Mouse (Mus musculus): ENCODE data around the gene Ptpn22.

DNA sequence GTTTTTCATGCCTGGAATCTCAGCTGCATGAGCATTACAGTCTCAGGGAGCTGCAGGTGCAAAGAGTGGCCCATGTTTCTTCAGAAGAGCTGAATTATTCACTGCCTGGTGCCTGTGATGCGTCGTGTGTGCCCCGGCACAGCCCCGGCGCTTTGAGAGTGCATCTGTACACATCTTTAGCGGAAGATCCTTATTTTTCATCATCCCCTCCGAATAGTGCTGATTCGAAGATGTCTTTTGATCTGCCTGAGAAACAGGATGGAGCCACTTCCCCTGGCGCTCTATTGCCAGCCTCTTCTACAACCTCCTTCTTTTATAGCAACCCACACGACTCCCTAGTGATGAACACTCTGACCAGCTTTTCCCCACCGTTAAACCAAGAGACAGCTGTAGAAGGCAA is 26.4 kb downstream of the Ptpn22 start:
- TF ChIP-seq CTCF (IDR thresholded peaks at IDR 0.05; ENCODE audit: low read depth) (no peak), EP300 (IDR thresholded peaks at IDR 0.05; ENCODE audit: low read depth) (no peak)
